Mouse (Mus musculus) mesoderm, embryonic 11.5 days (tissue): ENCODE measurements around the gene Rpgrip1l.

Experiments used
- DNase-seq: peaks from one replicate; pipeline ENCODE4 v3.0.0-alpha.2; 2012; ENCODE audit warnings: low read depth, low spot score

Gene Rpgrip1l

GRCm38 (mm10) chr8:91312835-91313832 lies at the start of gene Rpgrip1l, which contains the start of gene Fto:
TSS of gene Rpgrip1l (minus strand) at chr8:91313262.
TSS of gene Fto (plus strand) at chr8:91313525.
- peak; percentile 99 for DNase-seq

GRCm38 (mm10) chr8:91360644-91361357 lies 47.7 kb upstream of the Rpgrip1l start:
- DNase-seq: no peak

- no peak for DNase-seq
Measured at GRCm38 (mm10) chr8:91359511-91359910, 46.4 kb upstream of the Rpgrip1l start.

- no peak for DNase-seq
Measured at GRCm38 (mm10) chr8:91358016-91358415, 45.0 kb upstream of the Rpgrip1l start.

GRCm38 (mm10) chr8:91357493-91358014 lies 44.5 kb upstream of the Rpgrip1l start:
- DNase-seq: no peak

- DNase-seq: no peak
Measured at GRCm38 (mm10) chr8:91355956-91356699, 43.1 kb upstream of the Rpgrip1l start.

- DNase-seq: no peak
Measured at GRCm38 (mm10) chr8:91355301-91355905, 42.3 kb upstream of the Rpgrip1l start.

- no peak for DNase-seq
Measured at GRCm38 (mm10) chr8:91353907-91354306, 40.8 kb upstream of the Rpgrip1l start.

- DNase-seq: no peak
Measured at GRCm38 (mm10) chr8:91353062-91353461, 40.0 kb upstream of the Rpgrip1l start.

GRCm38 (mm10) chr8:91352598-91352997 lies 39.5 kb upstream of the Rpgrip1l start:
- no peak for DNase-seq

GRCm38 (mm10) chr8:91350628-91351027 lies 37.6 kb upstream of the Rpgrip1l start:
- DNase-seq: no peak

- no peak for DNase-seq
Measured at GRCm38 (mm10) chr8:91349816-91350215, 36.8 kb upstream of the Rpgrip1l start.

- DNase-seq: no peak
Measured at GRCm38 (mm10) chr8:91347595-91347994, 34.5 kb upstream of the Rpgrip1l start.

GRCm38 (mm10) chr8:91347146-91347545 lies 34.1 kb upstream of the Rpgrip1l start:
- no peak for DNase-seq

GRCm38 (mm10) chr8:91344659-91345058 lies 31.6 kb upstream of the Rpgrip1l start:
- no peak for DNase-seq

- DNase-seq: no peak
Measured at GRCm38 (mm10) chr8:91342798-91343197, 29.7 kb upstream of the Rpgrip1l start.

GRCm38 (mm10) chr8:91342196-91342595 lies 29.1 kb upstream of the Rpgrip1l start:
- DNase-seq: no peak

GRCm38 (mm10) chr8:91340746-91341145 lies 27.7 kb upstream of the Rpgrip1l start:
- no peak for DNase-seq

- no peak for DNase-seq
Measured at GRCm38 (mm10) chr8:91339651-91340050, 26.6 kb upstream of the Rpgrip1l start.

GRCm38 (mm10) chr8:91338389-91339154 lies 25.5 kb upstream of the Rpgrip1l start:
- DNase-seq: no peak
